1 mouse cellular context compared by ENCODE assay signal in the genomic region with DNA sequence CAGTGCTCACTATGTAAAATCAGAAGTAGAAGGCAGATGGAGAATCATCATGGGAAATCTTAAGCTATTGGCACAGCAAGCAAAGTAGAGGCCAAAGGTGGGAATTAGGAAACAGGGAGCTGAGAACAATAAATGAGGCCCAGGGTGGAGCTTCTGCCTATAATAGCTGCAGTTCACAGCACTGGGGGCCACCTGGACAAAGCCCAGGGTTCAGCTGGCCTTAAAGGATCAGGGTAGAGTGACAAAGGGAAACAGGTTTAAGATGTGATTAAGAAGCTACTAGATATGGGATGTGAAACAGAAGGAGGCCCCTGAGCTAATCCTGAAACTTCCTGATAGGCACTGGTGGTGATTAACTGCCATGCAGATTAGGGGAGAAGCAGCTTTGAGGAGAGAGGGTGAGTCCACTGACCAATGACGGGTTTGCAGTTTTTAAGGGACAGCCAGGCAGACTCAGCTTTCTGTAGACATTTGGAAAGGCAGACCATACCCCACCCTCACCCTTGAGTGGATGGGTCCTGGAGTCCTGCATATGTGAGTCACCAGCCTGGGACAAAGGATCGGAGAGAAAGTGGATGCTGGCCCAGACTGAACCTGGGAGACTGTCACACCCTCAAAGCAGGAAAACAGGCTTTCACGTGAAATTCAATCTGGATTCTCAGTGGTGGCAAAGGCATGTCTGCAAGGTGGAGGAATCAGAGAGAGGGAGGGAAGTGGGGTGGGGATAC.
TF ChIP-seq lines count a peak whose summit lies in the region.

No protein-coding gene starts in this region.

TF ChIP-seq in CH12.LX, 34 proteins besides CTCF, POLR2A, EP300 and RAD21:
- peak; percentile 38; the same call in 1 of the 2 replicates for TF ChIP-seq IRF4 (IDR thresholded peaks at IDR 0.05; ENCODE audit: low read depth, low read length)
- no peak for TF ChIP-seq PAX5 (IDR thresholded peaks at IDR 0.05; ENCODE audit: low read length)
